Mouse (Mus musculus) Patski (cell line): ENCODE results near the gene Aatk. TPM values are rescaled to one million over a fixed set of nuclear protein-coding genes. Genes with fewer than 3 reads are reported as not detected.

Experiments
- ATAC-seq: fragments of 100-300 bp; one replicate; pipeline ENCODE4 v1.8.0; 2021
- CTCF ChIA-PET: fragments of 350-600 bp; sonication (Branson Sonifier 250); formaldehyde crosslinking; loops from one replicate; lab custom pipeline; 2022; ENCODE audit warnings: inconsistent platforms; lab: Charles Lee
- POLR2A ChIA-PET: fragments of 350-600 bp; sonication (Branson Sonifier 250); formaldehyde crosslinking; loops from one replicate; lab custom pipeline; 2022; ENCODE audit warnings: antibody characterized with exemption, inconsistent platforms; lab: Charles Lee
- DNase-seq: peaks from one replicate; pipeline ENCODE4 v3.0.0-alpha.2; 2011; ENCODE audit warnings: low read depth, low spot score
- H3K27me3 ChIP-seq: fragments of 371-371 bp; one replicate; pipeline ENCODE4 v1.5.1; 2021
- CTCF ChIP-seq: fragments of 100-300 bp; IDR thresholded peaks from one replicate; pipeline ENCODE4 v1.5.1; 2021
- in situ Hi-C: fragments of 300-500 bp; cut with MboI; formaldehyde crosslinking; loops from 3 replicates; pipeline ENCODE4 v1.11.1; 2018; ENCODE audit warnings: low pct_unique_long_range_greater_than_20kb, mixed read lengths
- polyA plus RNA-seq: library from polyadenylated mRNA; unstranded; gene quantifications from one replicate; pipeline ENCODE4 v1.2.3, GENCODE M21; 2021

Gene Aatk
- polyA plus RNA-seq, 1 experiment from 2014 or later = 0.09 TPM

DNA sequence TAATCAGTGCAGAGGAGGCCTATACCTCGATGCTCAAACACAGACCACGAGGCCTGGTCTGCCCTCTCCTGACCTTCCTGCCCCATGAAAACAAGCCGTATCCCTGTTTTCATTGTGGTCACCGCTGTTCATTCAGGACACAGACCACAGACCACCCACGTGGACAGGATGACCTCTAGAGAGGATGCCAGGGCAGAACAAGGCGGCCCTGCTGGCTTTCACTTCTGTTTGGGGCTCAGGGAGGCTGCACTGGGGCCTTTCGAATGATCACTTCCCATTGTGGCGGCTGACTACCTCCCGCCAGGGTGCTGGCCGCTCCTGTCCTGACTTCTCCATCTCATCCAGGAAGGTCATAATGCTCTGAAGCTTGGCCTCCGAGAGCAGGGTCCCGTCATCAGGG lies 24.1 kb upstream of the Aatk start:
- CTCF ChIA-PET = no interaction called here
- H3K27me3 ChIP-seq = no peaks in the 10 kb centered on the region
- in situ Hi-C loops = no loop called here
- POLR2A ChIA-PET = no interaction called here
- no peak for TF ChIP-seq CTCF
- DNase-seq (no peak), ATAC-seq (no peak)

GRCm38 (mm10) chr11:120070286-120070930 lies 23.4 kb upstream of the Aatk start:
- H3K27me3 ChIP-seq = no peaks in the 10 kb centered on the region
- TF ChIP-seq CTCF = no peak
- in situ Hi-C loops = no loop called here
- DNase-seq (no peak), ATAC-seq (no peak)
- ChIA-PET POLR2A (no interaction called here), CTCF (no interaction called here)

- ATAC-seq (no peak), DNase-seq (no peak)
- TF ChIP-seq CTCF = no peak
- H3K27me3 ChIP-seq = no peaks in the 10 kb centered on the region
- CTCF ChIA-PET = no interaction called here
- in situ Hi-C loops = no loop called here
- POLR2A ChIA-PET = no interaction called here
These were observed 22.3 kb upstream of the Aatk start for GRCm38 (mm10) chr11:120069261-120069660.

DNA sequence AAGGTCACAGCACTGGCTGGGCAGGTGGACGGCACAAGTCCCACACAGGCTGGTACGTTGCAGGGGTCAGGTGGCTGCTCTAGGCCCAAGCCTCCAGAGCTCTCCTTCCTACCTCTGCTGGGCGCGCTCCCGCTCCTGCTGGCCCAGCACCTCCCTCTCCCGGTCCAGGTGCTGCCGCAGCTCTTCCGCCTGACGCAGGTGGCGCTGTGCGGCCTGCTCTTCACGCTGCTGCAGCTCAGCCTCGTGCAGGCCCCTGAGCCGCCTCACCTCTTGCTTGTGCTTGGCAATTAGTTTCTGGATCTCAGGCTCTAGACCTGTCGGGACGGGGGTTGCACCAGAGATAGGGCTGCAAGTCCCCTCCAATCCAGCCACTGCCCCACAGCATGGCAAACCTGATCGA lies 20.9 kb upstream of the Aatk start:
- CTCF ChIA-PET = no interaction called here
- POLR2A ChIA-PET = interaction anchor here (0.5 kb wide), 1 partner anchor 140 kb away, joined by 5 read pairs; no protein-coding TSS in a partner anchor
- ATAC-seq (no peak), DNase-seq (no peak)
- H3K27me3 ChIP-seq = no peaks in the 10 kb centered on the region
- TF ChIP-seq CTCF = no peak
- in situ Hi-C loops = no loop called here

GRCm38 (mm10) chr11:120065291-120065690 lies 18.3 kb upstream of the Aatk start:
- no peak for TF ChIP-seq CTCF
- no peak for DNase-seq
- ChIA-PET POLR2A (interaction anchor here (0.6 kb wide), 1 partner anchor 1654 kb away, joined by 3 read pairs; no protein-coding TSS in a partner anchor), CTCF (interaction anchor here (0.6 to 1.7 kb wide), 11 partner anchors 9 to 55 kb away, joined by 3 to 13 read pairs (median 3); partner anchors contain the start of genes Ndufaf8 and Tepsin)
- in situ Hi-C loops = no loop called here
- no peak for ATAC-seq
- H3K27me3 ChIP-seq = no peaks in the 10 kb centered on the region

- CTCF ChIA-PET = interaction anchor here (0.6 to 1.7 kb wide), 10 partner anchors 10 to 42 kb away, joined by 3 to 13 read pairs (median 4); partner anchors contain the start of genes Ndufaf8 and Tepsin
- no peak for DNase-seq
- TF ChIP-seq CTCF = no peak
- in situ Hi-C loops = loop anchor here (5.0 kb wide), 1 partner anchor 37 kb away; no protein-coding TSS in a partner anchor
- H3K27me3 ChIP-seq = no peaks in the 10 kb centered on the region
- POLR2A ChIA-PET = no interaction called here
- ATAC-seq = no peak
These were observed 17.7 kb upstream of the Aatk start for GRCm38 (mm10) chr11:120064668-120065040.

- in situ Hi-C loops = loop anchor here (5.0 kb wide), 1 partner anchor 37 kb away; no protein-coding TSS in a partner anchor
- no peak for ATAC-seq
These were observed 17.2 kb upstream of the Aatk start for GRCm38 (mm10) chr11:120064006-120064667.

DNA sequence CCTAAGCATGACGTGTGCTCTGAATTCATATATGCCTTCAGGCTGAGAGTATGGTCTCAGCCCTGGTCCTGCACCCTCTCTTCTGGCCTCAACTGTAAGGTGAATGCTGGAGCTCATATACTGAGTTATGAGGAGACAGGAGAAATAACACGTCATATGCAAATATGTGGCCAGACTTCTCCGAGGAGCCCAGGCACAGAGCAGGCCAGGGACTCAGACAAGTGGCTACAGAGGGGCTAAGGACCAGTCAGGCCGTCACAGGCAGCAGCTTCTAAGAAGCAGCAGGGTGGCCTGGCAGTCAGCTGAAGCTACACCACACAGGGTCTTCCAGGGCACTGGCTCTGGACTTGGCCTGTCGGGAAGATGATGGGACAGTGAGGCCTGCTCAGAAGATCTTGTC lies 16.4 kb upstream of the Aatk start:
- in situ Hi-C loops = loop anchor here (5.0 kb wide), 1 partner anchor 36 kb away; no protein-coding TSS in a partner anchor
- TF ChIP-seq CTCF = no peak
- CTCF ChIA-PET = no interaction called here
- DNase-seq = no peak
- H3K27me3 ChIP-seq = no peaks in the 10 kb centered on the region
- POLR2A ChIA-PET = no interaction called here
- ATAC-seq = no peak

More at GRCm38 (mm10) chr11:120064006-120064667, 17.2 kb upstream of the Aatk start:
- DNase-seq = no peak
- H3K27me3 ChIP-seq = no peaks in the 10 kb centered on the region
- CTCF ChIA-PET = interaction anchor here (1.5 kb wide), 1 partner anchor 41 kb away, joined by 3 read pairs; no protein-coding TSS in a partner anchor
- POLR2A ChIA-PET = no interaction called here
- no peak for TF ChIP-seq CTCF

DNA sequence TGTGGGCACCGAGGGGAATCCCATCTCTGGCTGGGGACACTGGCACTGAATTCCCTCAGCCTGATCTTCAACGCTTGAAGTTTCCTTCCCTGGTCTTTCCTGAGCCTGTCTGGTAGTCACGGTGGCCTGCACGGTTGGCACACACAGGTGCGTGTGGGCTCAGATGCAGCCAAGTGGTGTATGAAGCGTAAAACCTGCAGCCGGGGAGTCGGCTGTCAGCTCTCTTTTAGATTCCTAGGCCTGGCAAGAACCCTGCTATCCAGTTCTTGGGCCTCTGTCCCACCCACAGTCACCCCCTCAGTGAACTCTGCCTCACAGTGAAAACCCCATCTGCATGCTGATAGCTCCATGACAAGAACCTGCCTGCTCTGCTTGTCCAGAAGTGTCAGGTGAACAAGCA lies 13.7 kb upstream of the Aatk start:
- in situ Hi-C loops = loop anchor here (5.0 kb wide), 1 partner anchor 33 kb away; no protein-coding TSS in a partner anchor

GRCm38 (mm10) chr11:120055953-120056732 lies 9.2 kb upstream of the Aatk start:
- TF ChIP-seq CTCF = no peak
- ATAC-seq = no peak
- in situ Hi-C loops = no loop called here

More for the DNA sequence above, 13.7 kb upstream of the Aatk start:
- ChIA-PET POLR2A (no interaction called here), CTCF (no interaction called here)
- TF ChIP-seq CTCF = no peak
- no peak for DNase-seq
- no peaks in the 10 kb centered on the region for H3K27me3 ChIP-seq
- ATAC-seq = no peak

More at GRCm38 (mm10) chr11:120055953-120056732, 9.2 kb upstream of the Aatk start:
- ChIA-PET POLR2A (interaction anchor here (0.6 kb wide), 1 partner anchor 41 kb away, joined by 4 read pairs; no protein-coding TSS in a partner anchor), CTCF (no interaction called here)
- DNase-seq = no peak
- H3K27me3 ChIP-seq = no peaks in the 10 kb centered on the region
